Mouse (Mus musculus) liver, postnatal 0 days (tissue): ENCODE measurements around the gene Kif5c.
A peak's percentile ranks its signal among the peaks of the same experiment; 100 is the strongest.

Source experiments
- CTCF ChIP-seq: sonication (generic); IDR thresholded peaks from 2 replicates; pipeline ENCODE4 v1.5.1; 2016; ENCODE audit warnings: antibody characterized with exemption, low read depth
- EP300 ChIP-seq: IDR thresholded peaks from 2 replicates; pipeline ENCODE4 v1.6.1; 2016; ENCODE audit warnings: antibody characterized with exemption, low read depth, mild to moderate bottlenecking

- TF ChIP-seq CTCF (peak; percentile 93), EP300 (no peak)
These were observed 115.1 kb downstream of the Kif5c start for GRCm38 (mm10) chr2:49734013-49734780.
